Mouse (Mus musculus): ENCODE results near the gene Olfr309. TPM values are rescaled to one million over a fixed set of nuclear protein-coding genes. Genes with fewer than 3 reads are reported as not detected.

Gene Olfr309
- polyA plus RNA-seq, 1 experiment from 2014 or later = not detected

Small RNA genes within 50 kb of the gene (microRNA-seq; reads per million reads assigned to microRNA genes)
- not detected for gene Gm23192

Other genes with a start within 250 kb of the Olfr309 start
- gene Vmn2r75, start 141.9 kb downstream of the Olfr309 start, polyA plus RNA-seq (2014; fragmentation: Nextera tagmentation; extraction: Ambion mirVana) = not detected in 2 replicates
- gene Vmn2r76, start 67.4 kb downstream of the Olfr309 start, polyA plus RNA-seq (2014; fragmentation: Nextera tagmentation; extraction: Ambion mirVana) = not detected in 2 replicates
- gene Olfr310, start 36.5 kb downstream of the Olfr309 start, polyA plus RNA-seq (2014; fragmentation: Nextera tagmentation; extraction: Ambion mirVana) = not detected in 2 replicates
- gene Olfr308, start 11.9 kb upstream of the Olfr309 start, polyA plus RNA-seq (2014; fragmentation: Nextera tagmentation; extraction: Ambion mirVana) = not detected in 2 replicates
- gene Olfr307, start 23.9 kb upstream of the Olfr309 start, polyA plus RNA-seq (2014; fragmentation: Nextera tagmentation; extraction: Ambion mirVana) = not detected in 2 replicates
- not detected in 2 replicates for gene Olfr305, start 53.2 kb upstream of the Olfr309 start, polyA plus RNA-seq (2014; fragmentation: Nextera tagmentation; extraction: Ambion mirVana)
- gene Olfr304, start 73.0 kb upstream of the Olfr309 start, polyA plus RNA-seq (2014; fragmentation: Nextera tagmentation; extraction: Ambion mirVana) = not detected in 2 replicates
- gene Olfr303, start 84.1 kb upstream of the Olfr309 start, polyA plus RNA-seq (2014; fragmentation: Nextera tagmentation; extraction: Ambion mirVana) = not detected in 2 replicates
- gene Olfr301, start 90.1 kb upstream of the Olfr309 start, polyA plus RNA-seq (2014; fragmentation: Nextera tagmentation; extraction: Ambion mirVana) = not detected in 2 replicates
- not detected in 2 replicates for gene Olfr299, start 146.2 kb upstream of the Olfr309 start, polyA plus RNA-seq (2014; fragmentation: Nextera tagmentation; extraction: Ambion mirVana)
- not detected in 2 replicates for gene Olfr298, start 178.8 kb upstream of the Olfr309 start, polyA plus RNA-seq (2014; fragmentation: Nextera tagmentation; extraction: Ambion mirVana)
- gene Olfr297, start 206.3 kb upstream of the Olfr309 start, polyA plus RNA-seq (2014; fragmentation: Nextera tagmentation; extraction: Ambion mirVana) = not detected in 2 replicates

Measured in heart, embryonic 14.5 days (tissue).